Mouse (Mus musculus): Measurements from ENCODE around the gene Stbd1. TPM values are rescaled to one million over a fixed set of nuclear protein-coding genes. Genes with fewer than 3 reads are reported as not detected.

Gene Stbd1
- polyA plus RNA-seq, 2 experiments: 14.6 to 27.8 TPM

GRCm38 (mm10) chr5:92612756-92613155, 9.9 kb downstream of the Stbd1 start:
- Histone ChIP-seq H3K27me3 (ENCODE audit: control insufficient read depth, insufficient read depth, low read length) (no peaks in the 10 kb centered on the region), H3K4me2 (replicated peaks; ENCODE audit: low read depth, low read length, severe bottlenecking) (no peak overlapping the region), H3K9ac (ENCODE audit: low read depth, low read length, severe bottlenecking) (no peak overlapping the region), H3K4me1 (ENCODE audit: control insufficient read depth, insufficient read depth, low read length) (no peaks in the 10 kb centered on the region), H3K9me3 (ENCODE audit: control insufficient read depth, low read length) (no peaks in the 10 kb centered on the region), H3K4me3 (replicated peaks; ENCODE audit: low read length) (no peak overlapping the region), H3K36me3 (ENCODE audit: control insufficient read depth, insufficient read depth, low read length) (no peaks in the 10 kb centered on the region), H3K27ac (replicated peaks; ENCODE audit: low read depth, low read length) (no peak overlapping the region)
- DNase-seq (ENCODE audit: low spot score) (no peak), ATAC-seq (ENCODE audit: low FRiP score, low read depth) (no peak)
- no peak for TF ChIP-seq POLR2A (IDR thresholded peaks at IDR 0.05; ENCODE audit: borderline replicate concordance, extremely low read depth, insufficient read depth, insufficient read length)
- 95% methylated on average over 4 of the region's 4 CpGs for whole genome bisulfite sequencing

- no peak for TF ChIP-seq POLR2A (IDR thresholded peaks at IDR 0.05; ENCODE audit: borderline replicate concordance, extremely low read depth, insufficient read depth, insufficient read length)
- no peaks in the 10 kb centered on the region for H3K4me1 ChIP-seq (ENCODE audit: control insufficient read depth, insufficient read depth, low read length)
- H3K4me3 ChIP-seq (replicated peaks; ENCODE audit: low read length): no peak overlapping the region
- 79% methylated on average over 5 of the region's 5 CpGs for WGBS
- H3K27ac ChIP-seq (replicated peaks; ENCODE audit: low read depth, low read length): no peak overlapping the region
- H3K27me3 ChIP-seq (ENCODE audit: control insufficient read depth, insufficient read depth, low read length): no peaks in the 10 kb centered on the region
- ATAC-seq (ENCODE audit: low FRiP score, low read depth) (no peak), DNase-seq (ENCODE audit: low spot score) (no peak)
- no peak overlapping the region for H3K4me2 ChIP-seq (replicated peaks; ENCODE audit: low read depth, low read length, severe bottlenecking)
- H3K36me3 ChIP-seq (ENCODE audit: control insufficient read depth, insufficient read depth, low read length): no peaks in the 10 kb centered on the region
- H3K9me3 ChIP-seq (ENCODE audit: control insufficient read depth, low read length): no peaks in the 10 kb centered on the region
- H3K9ac ChIP-seq (ENCODE audit: low read depth, low read length, severe bottlenecking): no peak overlapping the region
Measured at GRCm38 (mm10) chr5:92621883-92622282, 19.0 kb downstream of the Stbd1 start.

- Histone ChIP-seq H3K4me2 (replicated peaks; ENCODE audit: low read depth, low read length, severe bottlenecking) (no peak overlapping the region), H3K27ac (replicated peaks; ENCODE audit: low read depth, low read length) (no peak overlapping the region), H3K9ac (ENCODE audit: low read depth, low read length, severe bottlenecking) (no peak overlapping the region), H3K27me3 (ENCODE audit: control insufficient read depth, insufficient read depth, low read length) (no peaks in the 10 kb centered on the region), H3K9me3 (ENCODE audit: control insufficient read depth, low read length) (no peaks in the 10 kb centered on the region), H3K36me3 (ENCODE audit: control insufficient read depth, insufficient read depth, low read length) (no peaks in the 10 kb centered on the region), H3K4me3 (replicated peaks; ENCODE audit: low read length) (no peak overlapping the region), H3K4me1 (ENCODE audit: control insufficient read depth, insufficient read depth, low read length) (no peaks in the 10 kb centered on the region)
- ATAC-seq (ENCODE audit: low FRiP score, low read depth): 0 out of 2 replicates have a peak, but pooled peaks have one; percentile 37
- no peak for TF ChIP-seq POLR2A (IDR thresholded peaks at IDR 0.05; ENCODE audit: borderline replicate concordance, extremely low read depth, insufficient read depth, insufficient read length)
- DNase-seq (ENCODE audit: low spot score): peak; percentile 43
- 32% methylated on average over 7 of the region's 7 CpGs for WGBS
Measured at GRCm38 (mm10) chr5:92627896-92628295, 25.1 kb downstream of the Stbd1 start.

GRCm38 (mm10) chr5:92633526-92633925, 30.7 kb downstream of the Stbd1 start:
- 61% methylated on average over 4 of the region's 4 CpGs for WGBS
- Histone ChIP-seq H3K4me2 (replicated peaks; ENCODE audit: low read depth, low read length, severe bottlenecking) (no peak overlapping the region), H3K27ac (replicated peaks; ENCODE audit: low read depth, low read length) (no peak overlapping the region), H3K9me3 (ENCODE audit: control insufficient read depth, low read length) (no peaks in the 10 kb centered on the region), H3K4me3 (replicated peaks; ENCODE audit: low read length) (no peak overlapping the region), H3K27me3 (ENCODE audit: control insufficient read depth, insufficient read depth, low read length) (no peaks in the 10 kb centered on the region), H3K36me3 (ENCODE audit: control insufficient read depth, insufficient read depth, low read length) (no peaks in the 10 kb centered on the region), H3K4me1 (ENCODE audit: control insufficient read depth, insufficient read depth, low read length) (no peaks in the 10 kb centered on the region), H3K9ac (ENCODE audit: low read depth, low read length, severe bottlenecking) (no peak overlapping the region)
- TF ChIP-seq POLR2A (IDR thresholded peaks at IDR 0.05; ENCODE audit: borderline replicate concordance, extremely low read depth, insufficient read depth, insufficient read length): no peak
- no peak for ATAC-seq (ENCODE audit: low FRiP score, low read depth)
- DNase-seq (ENCODE audit: low spot score): no peak

- DNase-seq (ENCODE audit: low spot score) (no peak), ATAC-seq (ENCODE audit: low FRiP score, low read depth) (no peak)
- Histone ChIP-seq H3K36me3 (ENCODE audit: control insufficient read depth, insufficient read depth, low read length) (no peaks in the 10 kb centered on the region), H3K9me3 (ENCODE audit: control insufficient read depth, low read length) (no peaks in the 10 kb centered on the region), H3K4me3 (replicated peaks; ENCODE audit: low read length) (no peak overlapping the region), H3K4me1 (ENCODE audit: control insufficient read depth, insufficient read depth, low read length) (no peaks in the 10 kb centered on the region), H3K4me2 (replicated peaks; ENCODE audit: low read depth, low read length, severe bottlenecking) (no peak overlapping the region), H3K9ac (ENCODE audit: low read depth, low read length, severe bottlenecking) (no peak overlapping the region), H3K27ac (replicated peaks; ENCODE audit: low read depth, low read length) (no peak overlapping the region), H3K27me3 (ENCODE audit: control insufficient read depth, insufficient read depth, low read length) (no peaks in the 10 kb centered on the region)
- WGBS: 78% methylated on average over 3 of the region's 3 CpGs
- TF ChIP-seq POLR2A (IDR thresholded peaks at IDR 0.05; ENCODE audit: borderline replicate concordance, extremely low read depth, insufficient read depth, insufficient read length): no peak
Measured at GRCm38 (mm10) chr5:92634916-92635315, 32.1 kb downstream of the Stbd1 start.

GRCm38 (mm10) chr5:92635891-92636290, 33.0 kb downstream of the Stbd1 start:
- Histone ChIP-seq H3K4me3 (replicated peaks; ENCODE audit: low read length) (no peak overlapping the region), H3K27ac (replicated peaks; ENCODE audit: low read depth, low read length) (no peak overlapping the region), H3K27me3 (ENCODE audit: control insufficient read depth, insufficient read depth, low read length) (no peaks in the 10 kb centered on the region), H3K9me3 (ENCODE audit: control insufficient read depth, low read length) (no peaks in the 10 kb centered on the region), H3K4me2 (replicated peaks; ENCODE audit: low read depth, low read length, severe bottlenecking) (no peak overlapping the region), H3K36me3 (ENCODE audit: control insufficient read depth, insufficient read depth, low read length) (no peaks in the 10 kb centered on the region), H3K9ac (ENCODE audit: low read depth, low read length, severe bottlenecking) (no peak overlapping the region), H3K4me1 (ENCODE audit: control insufficient read depth, insufficient read depth, low read length) (no peaks in the 10 kb centered on the region)
- TF ChIP-seq POLR2A (IDR thresholded peaks at IDR 0.05; ENCODE audit: borderline replicate concordance, extremely low read depth, insufficient read depth, insufficient read length): no peak
- ATAC-seq (ENCODE audit: low FRiP score, low read depth) (no peak), DNase-seq (ENCODE audit: low spot score) (no peak)
- WGBS: 85% methylated on average over 5 of the region's 5 CpGs
